Mouse (Mus musculus): ENCODE results near the gene Cdh12.

GRCm38 (mm10) chr15:20634593-20634992, 185.5 kb downstream of the Cdh12 start:
- TF ChIP-seq CTCF (IDR thresholded peaks at IDR 0.05; ENCODE audit: extremely low read depth, insufficient read depth, insufficient read length, insufficient replicate concordance) (no peak), POLR2A (IDR thresholded peaks at IDR 0.05; ENCODE audit: low read depth, low read length) (no peak)

Measured in spleen, adult 2 months (tissue).